Mouse (Mus musculus) thymus, adult 2 months (tissue): ENCODE data around the gene Cldn11.

ENCODE experiments used
- CTCF ChIP-seq: fragments of 200-500 bp; IDR thresholded peaks from 2 replicates; pipeline ENCODE4 v1.5.1; 2012; ENCODE audit warnings: mild to moderate bottlenecking, control low read depth, low read length, moderate library complexity, borderline replicate concordance; ENCODE audit not compliant: control insufficient read depth, poor library complexity, insufficient read depth; ENCODE audit errors: extremely low read depth
- POLR2A ChIP-seq: fragments of 200-500 bp; IDR thresholded peaks from 2 replicates; pipeline ENCODE4 v1.6.1; 2012; ENCODE audit warnings: mild to moderate bottlenecking, low read length, control low read depth, moderate library complexity; ENCODE audit not compliant: control insufficient read depth, poor library complexity, insufficient read depth; ENCODE audit errors: extremely low read depth

DNA sequence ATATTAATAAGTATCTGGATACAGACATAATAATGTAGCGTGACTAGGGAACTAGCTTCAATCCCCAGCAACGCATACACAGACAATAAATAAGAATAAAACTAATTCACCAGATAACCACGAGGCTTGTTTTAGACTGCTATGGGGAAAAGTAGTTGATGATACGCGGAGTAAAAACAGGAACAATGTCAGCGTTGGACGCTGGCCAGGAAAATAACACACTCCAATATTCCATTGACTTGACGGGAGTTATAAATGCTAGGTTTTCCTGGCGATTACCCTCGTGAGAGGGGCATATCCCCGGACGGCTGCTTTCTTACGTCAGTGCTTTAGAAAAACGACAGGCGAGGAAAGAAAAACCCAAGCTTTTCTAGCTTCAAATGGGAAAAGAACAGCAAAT, 8.1 kb downstream of the Cldn11 start:
- TF ChIP-seq CTCF (no peak), POLR2A (no peak)
